Mouse (Mus musculus) gastrocnemius, adult 2 months (tissue): Measurements from ENCODE around the gene Sod2. TPM values are rescaled to one million over a fixed set of nuclear protein-coding genes. Genes with fewer than 3 reads are reported as not detected.
"Not testable (repeated sequence)": the region's sequence is repeated elsewhere in the genome, so short reads cannot be mapped to it uniquely, and the experiment has no call there.

ENCODE experiments used
- DNase-seq: peaks from one replicate; pipeline ENCODE4 v3.0.0; 2022
- H3K27ac ChIP-seq: fragments of 200-600 bp; 2 replicates; pipeline ENCODE4 v1.8.1; 2022; ENCODE audit warnings: mild to moderate bottlenecking
- H3K4me3 ChIP-seq: fragments of 200-600 bp; 2 replicates; pipeline ENCODE4 v1.8.1; 2022; ENCODE audit warnings: mild to moderate bottlenecking, moderate library complexity
- CTCF ChIP-seq: fragments of 200-600 bp; IDR thresholded peaks from 2 replicates; pipeline ENCODE4 v1.8.1; 2022; ENCODE audit warnings: antibody characterized with exemption, mild to moderate bottlenecking, moderate library complexity
- intact Hi-C: fragments of 180-260 bp; cut with DNase I; formaldehyde crosslinking; loops from one replicate; pipeline ENCODE4 v1.15.1; 2025
- long read RNA-seq, 2 experiments: library from polyadenylated mRNA; stranded (forward); transcript quantifications; one replicate each; pipeline ENCODE4 v2.0.0; 2021
- total RNA-seq, 2 experiments: library from RNA; stranded (reverse); gene quantifications; 2 replicates each; pipeline ENCODE4 v1.2.3; 2021

The Sod2 gene
- total RNA-seq = 100 to 1,000 TPM; 383 to 534 TPM
- long read RNA-seq, experiment 1, full-length matches to known transcripts = 396 of 476 reads
- long read RNA-seq, experiment 1, partial matches to known transcripts = 20 of 476 reads
- long read RNA-seq, experiment 1, other reads (novel, unspliced or antisense) = 60 of 476 reads
- long read RNA-seq, experiment 2, full-length matches to known transcripts = 438 of 516 reads
- long read RNA-seq, experiment 2, partial matches to known transcripts = 49 of 516 reads
- long read RNA-seq, experiment 2, other reads (novel, unspliced or antisense) = 29 of 516 reads

DNA sequence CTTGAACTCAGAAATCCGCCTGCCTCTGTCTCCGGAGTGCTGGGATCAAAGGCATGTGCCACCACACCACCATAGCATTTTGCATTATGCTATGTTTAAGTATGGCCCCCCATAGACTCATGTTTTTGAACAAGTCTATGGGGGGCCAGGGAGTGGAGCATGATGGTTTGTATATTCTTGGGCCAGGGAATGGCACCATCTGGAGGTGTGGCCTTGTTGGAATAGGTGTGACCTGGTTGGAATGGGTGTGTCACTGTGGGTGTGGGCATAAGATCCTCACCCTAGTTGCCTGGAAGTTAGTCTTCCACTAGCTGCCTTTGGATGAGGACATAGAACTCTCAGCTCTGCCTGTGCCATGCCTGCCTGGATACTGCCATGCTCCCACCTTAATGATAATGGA lies at the start of gene Sod2:
Gene Sod2 (plus strand): TSS at position 301 of the 400 bp plus-strand sequence.
- Histone ChIP-seq H3K4me3 (peak within 1 kb of the TSS; percentile 95), H3K27ac (peak within 1 kb of the TSS; percentile 96)
- intact Hi-C loops, DNase-seq: not testable (repeated sequence)

DNA sequence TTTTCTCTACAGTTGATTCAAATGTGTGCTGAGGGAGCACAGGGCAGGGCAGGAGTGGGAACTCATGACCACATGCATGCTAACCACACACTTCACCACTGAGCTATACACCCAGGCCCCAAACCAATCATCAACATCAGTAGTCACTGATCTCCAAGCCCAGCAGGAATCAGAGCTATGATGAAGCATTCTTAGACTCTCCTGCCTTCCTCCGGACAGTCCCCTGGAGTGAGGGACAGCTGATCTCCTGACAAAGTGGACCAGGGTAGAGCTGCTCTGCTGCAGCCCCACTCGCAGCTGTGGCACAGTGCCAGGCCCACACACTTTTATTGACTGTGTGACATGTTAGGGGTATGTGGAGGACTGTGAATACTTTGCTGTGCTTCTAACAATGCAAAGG lies 47.3 kb upstream of the Sod2 start:
- H3K27ac ChIP-seq, intact Hi-C loops, DNase-seq, H3K4me3 ChIP-seq: not testable (repeated sequence)

DNA sequence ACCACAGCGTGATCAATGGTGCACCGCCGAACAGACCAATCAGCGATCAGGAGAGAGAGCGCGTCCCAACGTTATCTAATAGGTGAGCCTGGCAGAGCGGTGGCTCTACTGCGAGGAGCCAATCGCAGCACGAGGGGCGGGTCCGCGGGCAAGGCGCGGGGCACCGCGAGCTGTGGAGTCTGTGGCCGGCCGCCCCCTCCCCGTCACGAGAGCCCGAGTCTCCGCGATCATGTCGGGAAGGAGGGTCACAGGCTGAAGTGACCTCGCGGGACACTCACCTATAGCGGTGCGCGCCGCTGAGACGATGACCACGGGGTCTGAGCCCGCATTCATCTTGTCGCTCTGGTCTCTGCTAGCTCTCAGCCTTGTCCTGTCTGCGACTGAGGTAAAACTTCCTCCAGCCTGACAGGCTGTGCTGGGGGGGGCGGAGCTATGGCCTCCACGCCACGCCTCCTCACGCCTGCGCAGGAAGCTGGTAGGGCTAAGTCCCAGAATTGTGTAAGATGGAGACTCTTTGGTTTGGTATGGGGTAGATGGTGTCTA lies 46.2 kb upstream of the Sod2 start, which contains the start of gene Acat2:
Gene Acat2 (minus strand): TSS at position 417 of the 543 bp plus-strand sequence.
- Histone ChIP-seq H3K27ac (peak within 1 kb of the TSS; percentile 88), H3K4me3 (peak within 1 kb of the TSS; percentile 89)
- TF ChIP-seq CTCF = no peak
- DNase-seq = peak; percentile 96
- intact Hi-C loops = no loop called here

DNA sequence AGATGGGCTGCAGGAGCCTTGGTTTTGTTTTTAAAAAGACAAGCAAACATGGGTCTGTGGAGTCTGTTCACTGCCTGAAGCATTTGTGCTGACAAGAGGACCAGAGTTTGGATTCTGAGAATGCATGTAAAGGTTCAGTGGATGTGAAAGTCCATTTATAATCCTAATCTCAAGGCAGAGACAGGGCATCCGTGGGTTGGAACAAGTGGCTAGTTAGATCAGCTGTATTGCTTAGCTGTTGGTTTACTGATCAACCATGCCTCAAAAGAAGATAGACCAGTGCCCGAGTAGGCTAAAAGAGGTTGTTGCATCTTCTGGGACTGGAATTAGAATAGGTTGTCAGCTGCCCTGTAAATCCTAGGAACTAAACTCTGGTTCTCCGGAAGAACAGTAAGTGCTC lies 43.2 kb upstream of the Sod2 start:
- Histone ChIP-seq H3K4me3 (no peak overlapping the region), H3K27ac (no peak overlapping the region)
- no peak for TF ChIP-seq CTCF
- DNase-seq = no peak
- intact Hi-C loops = no loop called here

DNA sequence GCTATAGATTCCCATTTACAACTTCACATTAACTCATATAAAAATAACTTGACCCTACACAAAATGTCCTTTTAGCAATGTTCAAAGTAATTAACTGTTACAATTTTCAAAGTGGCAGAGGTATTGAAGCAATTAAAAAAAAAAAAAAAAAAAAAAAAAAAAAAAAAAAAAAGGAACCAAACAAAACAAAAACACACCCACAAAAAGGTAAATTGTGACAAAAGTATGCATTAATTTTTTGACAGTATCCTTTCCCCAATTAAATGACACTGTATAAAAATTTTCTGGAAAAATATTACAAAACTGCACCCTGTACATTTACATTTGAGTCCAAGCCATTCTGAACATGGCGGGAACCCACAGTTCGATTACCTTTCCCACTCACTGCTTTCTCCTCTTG lies 39.5 kb upstream of the Sod2 start:
- DNase-seq = no peak
- no peak overlapping the region for H3K27ac ChIP-seq
- intact Hi-C loops = no loop called here
- H3K4me3 ChIP-seq = no peak overlapping the region
- no peak for TF ChIP-seq CTCF

DNA sequence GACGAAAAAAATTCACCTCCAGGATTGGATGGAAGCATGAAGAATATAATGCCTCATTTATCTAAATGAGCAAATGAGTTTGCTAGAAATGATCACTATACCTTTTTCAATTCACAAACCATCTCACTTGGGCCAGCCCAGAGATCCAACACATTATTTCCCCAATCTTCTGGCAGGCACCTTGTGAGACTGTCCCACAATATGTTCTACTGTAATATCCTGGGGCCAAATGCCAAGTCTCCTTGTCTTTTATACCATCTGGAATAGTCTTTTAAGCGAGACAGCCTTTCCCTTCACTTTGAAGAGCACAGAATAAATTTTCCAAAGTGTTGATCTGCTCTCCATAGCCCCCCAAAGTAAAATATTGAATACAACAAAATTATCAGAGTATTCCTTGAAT lies 32.8 kb upstream of the Sod2 start:
- Histone ChIP-seq H3K4me3 (no peak overlapping the region), H3K27ac (no peak overlapping the region)
- no peak for DNase-seq
- intact Hi-C loops = no loop called here
- no peak for TF ChIP-seq CTCF

DNA sequence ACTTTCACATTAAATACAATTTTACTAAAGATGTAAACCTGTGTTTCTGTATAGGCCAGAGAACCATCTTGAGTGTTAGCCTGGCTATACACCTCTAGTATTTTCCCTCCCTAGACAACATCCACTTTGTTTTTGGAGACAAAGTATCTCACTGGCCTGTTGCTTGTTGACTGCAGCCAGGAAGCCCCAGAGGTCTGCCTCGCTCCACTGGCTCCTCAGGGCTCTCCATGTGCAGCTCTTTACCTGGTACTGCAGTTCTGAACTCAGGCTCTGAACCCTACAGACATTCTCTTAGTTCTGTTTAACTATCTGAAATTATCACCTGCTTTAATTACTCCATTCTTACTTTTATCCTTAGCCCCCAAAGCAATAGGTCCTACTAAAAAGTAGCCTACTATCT lies 28.1 kb upstream of the Sod2 start:
- no peak for DNase-seq
- Histone ChIP-seq H3K4me3 (no peak overlapping the region), H3K27ac (no peak overlapping the region)
- intact Hi-C loops = no loop called here
- no peak for TF ChIP-seq CTCF

DNA sequence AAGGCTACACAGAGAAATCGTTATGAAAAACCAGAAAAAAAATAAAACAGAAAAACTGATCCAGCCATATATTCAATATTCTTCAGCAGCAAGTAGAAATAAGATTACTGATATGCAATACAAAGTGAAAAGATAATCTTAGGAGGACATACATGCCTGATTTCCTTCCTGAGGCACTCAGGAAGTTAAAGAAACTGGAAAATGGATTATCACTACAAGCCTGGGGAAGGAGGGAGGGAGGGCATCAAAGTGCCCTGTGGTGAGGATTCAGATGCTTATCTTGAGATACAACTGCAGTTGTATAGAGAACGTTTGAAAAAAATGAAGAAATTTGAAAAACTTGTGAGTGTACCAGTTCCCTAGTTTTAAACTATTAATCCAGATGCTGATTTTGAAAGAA lies 22.7 kb upstream of the Sod2 start:
- intact Hi-C loops = no loop called here
- TF ChIP-seq CTCF = no peak
- no peak overlapping the region for H3K27ac ChIP-seq
- no peak overlapping the region for H3K4me3 ChIP-seq
- DNase-seq = no peak

DNA sequence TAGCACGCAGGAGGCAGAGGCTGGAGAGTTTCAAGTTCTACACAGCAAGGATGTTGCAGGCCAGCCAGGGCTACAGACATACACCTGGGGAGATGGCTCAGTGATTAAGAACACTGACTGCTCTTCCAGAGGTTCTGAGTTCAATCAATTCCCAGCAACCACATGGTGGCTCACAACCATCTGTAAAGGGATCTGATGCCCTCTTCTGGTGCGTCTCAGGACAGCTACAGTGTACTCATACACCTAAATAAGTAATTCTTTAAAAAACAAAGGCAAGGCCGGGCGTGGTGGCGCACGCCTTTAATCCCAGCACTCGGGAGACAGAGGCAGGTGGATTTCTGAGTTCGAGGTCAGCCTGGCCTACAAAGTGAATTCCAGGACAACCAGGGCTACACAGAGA lies 18.6 kb upstream of the Sod2 start:
- H3K4me3 ChIP-seq, intact Hi-C loops, DNase-seq: not testable (repeated sequence)
- TF ChIP-seq CTCF = peak; percentile 23; the same call in 1 of the 2 replicates
- peak overlapping the region; percentile 41; the same call in 1 of the 2 replicates for H3K27ac ChIP-seq

DNA sequence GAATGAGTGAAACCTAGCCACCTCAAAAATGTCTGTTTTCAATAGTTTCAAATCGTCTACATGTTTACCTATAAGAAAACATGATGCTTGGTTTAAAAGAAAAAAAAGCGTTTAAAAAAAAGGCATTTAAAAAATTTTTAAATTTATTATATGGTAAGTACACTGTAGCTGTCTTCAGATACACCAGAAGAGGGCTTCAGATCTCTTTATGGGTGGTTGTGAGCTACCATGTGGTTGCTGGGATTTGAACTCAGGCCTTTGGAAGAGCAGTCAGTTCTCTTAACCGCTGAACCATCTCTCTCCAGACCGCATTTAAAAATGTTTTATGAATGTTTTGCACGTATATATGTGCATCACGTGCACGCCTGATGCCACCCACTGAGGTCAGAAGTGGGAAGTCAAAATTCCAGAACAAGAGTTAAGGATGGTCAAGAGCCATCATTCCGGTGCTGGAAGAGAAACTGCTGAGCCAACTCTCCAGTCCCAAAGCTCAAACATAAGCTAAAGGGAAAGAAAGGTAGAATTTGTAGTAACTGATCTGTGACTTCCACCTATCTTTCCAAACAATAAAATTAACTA lies 16.0 kb upstream of the Sod2 start:
- DNase-seq = no peak
- intact Hi-C loops = loop anchor here (5.0 kb wide), 1 partner anchor 73 kb away; the partner anchor contains the start of genes Mrpl18 and Tcp1
- no peak for TF ChIP-seq CTCF
- Histone ChIP-seq H3K4me3 (peak overlapping the region; percentile 100), H3K27ac (peak overlapping the region; percentile 100)

DNA sequence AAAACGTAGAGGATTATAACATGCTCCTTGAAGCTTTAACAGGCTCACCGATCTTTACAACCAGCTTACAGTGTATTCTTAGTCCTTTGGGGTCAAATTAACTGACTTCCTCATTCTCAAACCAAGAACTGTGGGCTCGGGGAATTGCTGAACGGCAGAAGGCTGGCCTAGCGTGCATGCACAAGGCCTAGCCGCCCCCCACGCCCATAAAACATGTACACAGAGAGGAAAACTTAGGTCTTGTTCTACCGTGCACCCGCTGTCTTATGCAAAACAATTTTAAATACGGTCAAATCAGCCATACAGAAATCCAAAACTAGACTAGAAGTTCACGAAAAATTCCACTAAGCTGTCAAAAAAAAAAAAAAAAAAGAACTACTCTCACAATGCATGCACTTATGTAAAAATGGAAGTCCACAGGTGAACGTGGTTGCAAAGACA lies 15.4 kb upstream of the Sod2 start:
- Histone ChIP-seq H3K4me3 (peak overlapping the region; percentile 100), H3K27ac (peak overlapping the region; percentile 100)
- no peak for TF ChIP-seq CTCF
- no peak for DNase-seq
- intact Hi-C loops = loop anchor here (5.0 kb wide), 1 partner anchor 74 kb away; the partner anchor contains the start of genes Mrpl18 and Tcp1

DNA sequence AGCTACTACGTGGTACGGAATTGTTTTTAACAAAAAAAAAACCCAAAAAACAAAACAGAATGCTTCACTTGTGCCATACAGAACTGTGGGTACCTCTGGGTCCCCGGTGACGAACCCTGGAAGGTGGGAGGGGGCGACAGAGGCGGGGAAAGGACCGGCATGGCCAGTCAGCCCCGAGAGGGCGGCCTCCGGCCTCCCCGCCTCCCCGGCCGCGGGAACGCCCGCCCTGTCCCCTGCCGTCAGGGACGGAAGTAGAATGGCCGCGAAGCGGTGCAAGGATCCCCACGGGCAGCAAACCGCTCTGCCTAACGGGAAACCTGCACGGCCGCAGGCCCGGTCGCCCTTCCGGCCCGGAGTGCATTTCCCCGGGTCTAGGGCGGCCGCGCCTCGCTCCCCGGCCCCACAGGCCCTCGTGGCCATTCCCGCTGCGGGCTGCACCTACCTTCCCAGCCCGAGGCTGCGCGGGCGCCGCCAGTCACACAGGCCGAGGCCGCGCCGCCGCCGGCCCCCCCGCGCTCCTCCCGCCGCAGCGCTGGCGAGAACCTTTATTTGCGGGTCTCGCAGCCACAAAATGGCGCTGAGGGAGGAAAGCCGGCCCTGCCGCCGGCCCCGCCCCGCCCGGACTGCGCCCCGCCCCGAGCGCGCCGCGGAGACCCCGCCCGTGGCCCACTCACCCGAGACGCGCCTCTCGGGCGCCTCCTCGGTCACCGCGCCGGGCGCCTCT lies 14.8 kb upstream of the Sod2 start:
- H3K4me3 ChIP-seq = peak overlapping the region; percentile 100
- DNase-seq = peak; percentile 96
- no peak; the same call in 1 of the 2 replicates for TF ChIP-seq CTCF
- H3K27ac ChIP-seq = peak overlapping the region; percentile 100
- intact Hi-C loops = loop anchor here (1.0 to 5.0 kb wide), 2 partner anchors 16 to 74 kb away; partner anchors contain the start of genes Mrpl18 and Tcp1
